Mouse (Mus musculus): ENCODE data around the gene Tarbp2.

Gene Tarbp2

GRCm38 (mm10) chr15:102505770-102506463, 12.1 kb upstream of the Tarbp2 start:
- DNase-seq (ENCODE audit: extremely low spot score): no peak

- no peak for DNase-seq (ENCODE audit: extremely low spot score)
Observed at GRCm38 (mm10) chr15:102506464-102506830, 11.5 kb upstream of the Tarbp2 start.

- no peak for DNase-seq (ENCODE audit: extremely low spot score)
Observed at GRCm38 (mm10) chr15:102506864-102507263, 11.1 kb upstream of the Tarbp2 start.

DNA sequence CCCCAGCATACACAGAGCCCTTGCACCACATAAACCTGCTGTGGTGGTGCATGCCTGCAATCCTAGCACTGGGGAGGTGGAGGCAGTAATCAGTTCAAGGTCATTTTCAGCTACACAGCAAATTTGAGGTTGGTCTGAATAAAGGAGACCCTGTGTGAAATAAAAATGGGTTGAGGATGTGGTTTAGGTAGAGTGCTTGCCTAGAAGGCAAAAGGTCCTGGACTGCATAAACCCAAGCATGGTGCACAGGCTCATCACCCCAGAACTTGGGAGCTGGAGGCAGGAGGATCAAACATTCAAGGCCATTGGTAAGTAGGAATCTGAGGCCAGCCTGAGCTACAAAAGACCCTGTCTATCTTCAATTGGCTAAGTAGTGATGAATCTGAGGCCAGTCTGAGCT, 10.4 kb upstream of the Tarbp2 start:
- DNase-seq (ENCODE audit: extremely low spot score): no peak

DNA sequence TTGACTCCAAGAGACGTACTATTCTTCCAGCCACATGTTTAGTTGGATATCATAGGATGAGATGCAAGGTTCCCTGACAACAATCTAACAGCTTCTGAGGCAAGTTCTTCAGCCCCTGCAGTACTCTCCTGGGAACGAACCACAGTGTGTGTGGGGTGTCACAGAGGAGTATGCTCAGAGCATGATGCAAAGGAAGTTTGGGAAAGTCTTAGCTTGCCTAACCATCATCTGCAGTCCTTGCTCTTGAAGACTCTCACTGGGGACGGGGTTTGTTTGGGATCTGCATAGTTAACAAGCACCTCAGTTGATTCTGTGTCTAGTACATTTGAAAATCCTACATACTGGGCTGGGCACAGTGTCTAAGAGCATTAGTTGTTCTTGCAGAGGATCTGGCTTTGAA, 9.7 kb upstream of the Tarbp2 start:
- no peak for DNase-seq (ENCODE audit: extremely low spot score)

- DNase-seq (ENCODE audit: extremely low spot score): no peak
Observed at GRCm38 (mm10) chr15:102510110-102510509, 7.9 kb upstream of the Tarbp2 start.

DNA sequence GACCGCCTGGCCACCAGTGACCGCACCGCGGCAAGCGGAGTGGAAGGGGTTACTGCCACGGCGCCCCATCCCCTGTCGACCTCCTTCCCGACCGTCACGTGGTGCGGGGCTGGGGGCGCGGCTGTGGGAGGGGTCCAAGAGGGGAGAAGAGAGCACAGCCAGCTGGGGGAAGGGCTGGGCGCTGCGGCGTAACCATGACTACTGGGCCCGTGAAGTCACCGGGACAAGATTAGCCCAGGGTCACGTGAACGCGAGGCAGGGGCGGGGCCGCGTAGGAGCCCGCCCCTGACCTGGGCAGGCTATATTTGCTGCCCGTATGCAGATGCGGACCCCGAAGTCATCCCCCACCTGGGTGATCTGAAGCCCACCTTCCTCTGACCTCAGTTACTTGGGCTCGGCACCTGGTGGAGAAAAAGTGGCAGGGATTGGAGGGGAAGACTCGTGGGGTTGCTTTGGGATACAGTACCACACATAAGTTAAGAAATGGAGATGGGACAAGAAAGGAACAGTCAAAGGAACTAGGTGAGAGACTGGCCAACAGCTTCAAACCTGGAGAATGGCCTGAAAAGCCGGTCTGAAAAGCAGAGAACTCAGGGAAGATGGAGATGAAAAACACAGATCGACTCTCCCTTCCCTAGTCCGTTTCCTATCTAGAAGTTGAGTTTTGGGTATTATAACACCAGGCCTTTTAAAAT, 7.3 kb upstream of the Tarbp2 start:
- peak; percentile 97 for DNase-seq (ENCODE audit: extremely low spot score)

DNA sequence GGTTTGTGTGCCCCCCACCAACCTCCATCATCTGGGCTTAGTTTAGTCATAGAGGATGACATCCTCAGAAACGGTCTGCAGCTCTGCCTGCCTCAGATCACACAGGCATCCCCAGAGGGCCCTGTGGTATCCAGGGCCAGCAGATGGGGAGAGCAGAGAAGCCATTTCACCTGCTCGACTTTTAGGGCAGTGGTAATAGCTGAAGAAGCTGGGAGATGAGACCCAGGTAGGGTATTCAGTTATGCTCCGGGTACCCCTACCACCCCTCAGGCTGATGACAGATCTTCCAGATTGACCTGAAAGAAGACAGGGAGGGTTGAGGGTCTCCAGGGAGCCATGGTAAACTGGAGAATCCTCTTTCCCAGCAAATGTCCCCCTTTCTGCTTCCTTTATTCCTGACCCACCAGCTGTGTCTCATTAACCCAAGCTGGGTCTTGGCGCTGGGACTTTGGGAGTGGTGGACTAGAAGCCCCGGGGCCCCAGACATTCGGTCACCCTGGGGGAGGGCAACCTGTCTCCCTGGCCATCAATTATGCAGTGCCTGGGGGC, 6.6 kb upstream of the Tarbp2 start:
- DNase-seq (ENCODE audit: extremely low spot score): peak; percentile 54

- no peak for DNase-seq (ENCODE audit: extremely low spot score)
Observed at GRCm38 (mm10) chr15:102512010-102512409, 6.0 kb upstream of the Tarbp2 start.

GRCm38 (mm10) chr15:102512471-102512870, 5.5 kb upstream of the Tarbp2 start:
- DNase-seq (ENCODE audit: extremely low spot score): no peak

- no peak for DNase-seq (ENCODE audit: extremely low spot score)
Observed at GRCm38 (mm10) chr15:102513004-102513403, 5.0 kb upstream of the Tarbp2 start.

GRCm38 (mm10) chr15:102515261-102515660, 2.7 kb upstream of the Tarbp2 start:
- DNase-seq (ENCODE audit: extremely low spot score): no peak

- DNase-seq (ENCODE audit: extremely low spot score): no peak
Observed at GRCm38 (mm10) chr15:102515791-102516190, 2.2 kb upstream of the Tarbp2 start.

GRCm38 (mm10) chr15:102516293-102516692, 1.7 kb upstream of the Tarbp2 start:
- no peak for DNase-seq (ENCODE audit: extremely low spot score)

- DNase-seq (ENCODE audit: extremely low spot score): peak; percentile 85
Observed at GRCm38 (mm10) chr15:102516728-102517404, 1.1 kb upstream of the Tarbp2 start, which contains the start of gene Map3k12. Map3k12 (minus strand) TSS chr15:102517064.

- DNase-seq (ENCODE audit: extremely low spot score): no peak
Observed at GRCm38 (mm10) chr15:102517631-102517975, 389 bp upstream of the Tarbp2 start.

DNA sequence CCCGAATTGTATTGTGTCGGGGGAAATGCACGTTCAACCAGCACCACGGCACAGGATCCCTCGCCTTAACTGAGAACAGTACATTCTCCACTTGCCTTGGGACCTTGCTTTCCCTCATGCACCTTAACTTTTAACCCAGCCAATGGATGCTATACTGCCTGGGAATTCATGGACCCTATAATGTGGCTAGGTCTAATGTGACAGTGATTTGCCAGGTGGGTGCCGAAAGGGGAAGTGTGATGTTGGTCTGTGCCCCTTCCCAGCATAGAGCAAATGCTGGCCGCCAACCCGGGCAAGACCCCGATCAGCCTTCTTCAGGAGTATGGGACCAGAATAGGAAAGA, 838 bp downstream of the Tarbp2 start:
- DNase-seq (ENCODE audit: extremely low spot score): no peak

GRCm38 (mm10) chr15:102519211-102520141, 1.5 kb downstream of the Tarbp2 start:
- DNase-seq (ENCODE audit: extremely low spot score): no peak

DNA sequence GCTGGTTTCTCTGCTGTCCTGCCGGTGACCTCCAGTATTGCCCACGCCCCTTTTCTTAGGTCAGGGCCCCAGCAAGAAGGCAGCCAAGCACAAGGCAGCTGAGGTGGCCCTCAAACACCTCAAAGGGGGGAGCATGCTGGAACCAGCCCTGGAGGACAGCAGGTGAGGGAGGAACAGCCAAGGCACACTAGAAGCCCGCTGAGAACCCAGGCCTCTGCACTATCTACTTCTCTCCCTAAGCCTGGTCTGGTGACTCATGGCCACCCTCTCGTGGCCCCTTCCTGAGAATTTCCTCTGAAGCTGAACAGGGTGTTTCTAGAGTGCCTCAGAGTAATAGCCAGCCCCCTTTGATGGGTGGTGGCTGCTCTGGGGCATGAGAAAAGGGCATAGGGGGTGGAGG, 2.4 kb downstream of the Tarbp2 start:
- no peak for DNase-seq (ENCODE audit: extremely low spot score)

GRCm38 (mm10) chr15:102521480-102521879, 3.5 kb downstream of the Tarbp2 start:
- DNase-seq (ENCODE audit: extremely low spot score): no peak

- peak; percentile 77 for DNase-seq (ENCODE audit: extremely low spot score)
Observed at GRCm38 (mm10) chr15:102524892-102525485, 7.0 kb downstream of the Tarbp2 start, which contains the start of gene Npff. Npff (minus strand) TSS chr15:102524942.
